Mouse (Mus musculus) stomach, postnatal 0 days (tissue): ENCODE data around the gene Pcgf2. TPM values are rescaled to one million over a fixed set of nuclear protein-coding genes. Genes with fewer than 3 reads are reported as not detected.
"Not testable (repeated sequence)": the region's sequence is repeated elsewhere in the genome, so short reads cannot be mapped to it uniquely, and the experiment has no call there.

Experiments used
- ATAC-seq: fragments of 200-750 bp; cut with Nextera tagmentation; 2 replicates; pipeline ENCODE4 v1.8.0; 2017; ENCODE audit not compliant: low FRiP score, low TSS enrichment
- DNase-seq: peaks from one replicate; pipeline ENCODE4 v3.0.0-alpha.2; 2016; ENCODE audit warnings: low spot score
- H3K27ac ChIP-seq: fragments of 300-500 bp; sonication (generic); replicated peaks from 2 replicates; pipeline ENCODE4 v1.5.1; 2014; ENCODE audit warnings: mild to moderate bottlenecking, control low read depth
- H3K27me3 ChIP-seq: fragments of 300-500 bp; sonication (generic); 2 replicates; pipeline ENCODE4 v1.6.1; 2014; ENCODE audit warnings: low read length; ENCODE audit not compliant: control insufficient read depth, insufficient read depth
- H3K36me3 ChIP-seq: fragments of 300-500 bp; sonication (generic); 2 replicates; pipeline ENCODE4 v1.6.1; 2014; ENCODE audit warnings: low read length, mixed read lengths; ENCODE audit not compliant: control insufficient read depth, insufficient read depth
- H3K4me1 ChIP-seq: fragments of 300-500 bp; sonication (generic); replicated peaks from 2 replicates; pipeline ENCODE4 v1.6.1; 2014; ENCODE audit warnings: antibody characterized with exemption; ENCODE audit not compliant: control insufficient read depth, insufficient read depth
- H3K4me2 ChIP-seq: fragments of 300-500 bp; sonication (generic); replicated peaks from 2 replicates; pipeline ENCODE4 v1.6.1; 2014; ENCODE audit warnings: low read depth, mild to moderate bottlenecking, control low read depth, moderate library complexity
- H3K4me3 ChIP-seq: fragments of 300-500 bp; sonication (generic); 2 replicates; pipeline ENCODE4 v1.5.1; 2014; ENCODE audit warnings: low read depth, low read length, control low read depth
- H3K9ac ChIP-seq: fragments of 300-500 bp; sonication (generic); 2 replicates; pipeline ENCODE4 v1.6.1; 2014; ENCODE audit warnings: mild to moderate bottlenecking, low read length, control low read depth, mixed read lengths
- H3K9me3 ChIP-seq: fragments of 300-500 bp; sonication (generic); 2 replicates; pipeline ENCODE4 v1.6.1; 2016; ENCODE audit warnings: low read length; ENCODE audit not compliant: control insufficient read depth
- CTCF ChIP-seq: IDR thresholded peaks from 2 replicates; pipeline ENCODE4 v1.5.1; 2016; ENCODE audit warnings: antibody characterized with exemption, low read depth, mild to moderate bottlenecking, moderate library complexity
- EP300 ChIP-seq: optimal IDR thresholded peaks from 2 replicates; pipeline ENCODE3; 2016; ENCODE audit warnings: antibody characterized with exemption
- WGBS: fragments of 180-500 bp; shearing (Covaris S2); extraction: QIAGEN DNeasy Blood & Tissue Kit; methylation state at CpG from one replicate; pipeline ENCODE4 v1.1.7; 2014; 5-methylcytosine and 5-hydroxymethylcytosine counted together
- polyA plus RNA-seq: library from polyadenylated mRNA; unstranded; fragments of >200 nt; fragmentation: Nextera tagmentation; extraction: Ambion mirVana; gene quantifications from 2 replicates; pipeline ENCODE4 v1.2.1, GENCODE M21; 2015

Gene Pcgf2
- polyA plus RNA-seq, 1 experiment from 2014 or later: 6.6 TPM

DNA sequence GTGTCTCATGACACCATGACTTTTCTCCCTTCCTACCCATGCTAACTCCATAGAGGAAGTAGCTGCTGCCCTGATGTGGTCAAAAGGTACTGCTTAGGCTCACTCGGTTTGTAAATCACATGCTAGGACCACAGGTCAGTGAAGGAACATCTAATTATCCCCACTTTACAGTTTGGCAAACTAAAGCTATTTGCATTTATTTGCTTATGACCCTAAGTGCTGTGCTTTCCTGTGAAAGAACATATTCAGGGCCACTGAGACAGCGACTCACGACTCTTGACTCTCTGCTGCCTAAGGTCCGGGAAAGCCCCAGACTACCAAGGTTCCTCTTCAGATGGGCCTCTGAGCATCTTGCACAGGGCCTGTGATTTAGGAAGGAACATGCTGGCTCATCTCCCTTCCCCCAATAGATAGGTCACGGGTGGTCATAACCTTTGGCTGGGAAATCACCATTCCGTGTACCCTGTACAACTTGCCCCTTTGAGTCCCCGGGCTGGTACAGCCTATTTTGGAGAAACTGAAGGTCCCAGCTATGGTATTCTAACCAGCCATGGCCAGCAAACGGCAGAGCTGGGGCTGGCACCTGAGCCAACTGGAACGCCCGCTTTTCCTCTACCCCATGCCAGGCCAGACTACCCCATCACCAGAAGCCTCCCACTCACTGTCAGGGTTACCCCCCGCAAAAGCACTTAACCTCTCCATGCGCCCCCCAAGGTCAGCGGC, 40.9 kb downstream of the Pcgf2 start:
- Histone ChIP-seq H3K4me1 (0 out of 2 replicates have a peak, but pooled peaks cover 11% of the 10 kb centered on the region), H3K36me3 (no peaks in the 10 kb centered on the region), H3K9ac (peak overlapping the region; percentile 89), H3K9me3 (no peaks in the 10 kb centered on the region), H3K27ac (peak overlapping the region; percentile 91), H3K4me3 (peak overlapping the region; percentile 79), H3K27me3 (no peaks in the 10 kb centered on the region), H3K4me2 (peak overlapping the region; percentile 89)
- TF ChIP-seq CTCF (no peak), EP300 (no peak)
- WGBS: 7% methylated on average over 13 of the region's 13 CpGs
- DNase-seq (no peak), ATAC-seq (no peak)

- Histone ChIP-seq H3K9me3 (no peaks in the 10 kb centered on the region), H3K27ac (peak overlapping the region; percentile 91; the same call in 1 of the 2 replicates), H3K4me3 (peak overlapping the region; percentile 2; the same call in 1 of the 2 replicates), H3K27me3 (no peaks in the 10 kb centered on the region), H3K9ac (peak overlapping the region; percentile 89; the same call in 1 of the 2 replicates), H3K36me3 (no peaks in the 10 kb centered on the region), H3K4me1 (0 out of 2 replicates have a peak, but pooled peaks cover 11% of the 10 kb centered on the region), H3K4me2 (peak overlapping the region; percentile 89)
- TF ChIP-seq EP300 (no peak), CTCF (no peak)
- DNase-seq (no peak), ATAC-seq (no peak)
- 51% methylated on average over 11 of the region's 11 CpGs for WGBS
Observed at GRCm38 (mm10) chr11:97658751-97659266, 41.5 kb downstream of the Pcgf2 start.

- H3K36me3 ChIP-seq, H3K27me3 ChIP-seq, ATAC-seq, H3K4me2 ChIP-seq, DNase-seq, H3K9ac ChIP-seq, H3K27ac ChIP-seq, H3K4me3 ChIP-seq, H3K9me3 ChIP-seq: not testable (repeated sequence)
- WGBS: 87% methylated on average over 6 of the region's 6 CpGs
- 0 out of 2 replicates have a peak, but pooled peaks cover 11% of the 10 kb centered on the region for H3K4me1 ChIP-seq
Observed at GRCm38 (mm10) chr11:97657967-97658366, 42.3 kb downstream of the Pcgf2 start.

GRCm38 (mm10) chr11:97657184-97657945, 42.9 kb downstream of the Pcgf2 start:
- H3K27me3 ChIP-seq: no peaks in the 10 kb centered on the region
- H3K4me2 ChIP-seq: no peak overlapping the region
- H3K4me3 ChIP-seq: no peak overlapping the region
- 46% methylated on average over 3 of the region's 6 CpGs for WGBS
- no peaks in the 10 kb centered on the region for H3K9me3 ChIP-seq
- no peaks in the 10 kb centered on the region for H3K36me3 ChIP-seq
- DNase-seq (no peak), ATAC-seq (no peak)
- TF ChIP-seq EP300 (no peak), CTCF (no peak)
- H3K9ac ChIP-seq: no peak overlapping the region
- H3K27ac ChIP-seq: no peak overlapping the region
- 0 out of 2 replicates have a peak, but pooled peaks cover 11% of the 10 kb centered on the region for H3K4me1 ChIP-seq

DNA sequence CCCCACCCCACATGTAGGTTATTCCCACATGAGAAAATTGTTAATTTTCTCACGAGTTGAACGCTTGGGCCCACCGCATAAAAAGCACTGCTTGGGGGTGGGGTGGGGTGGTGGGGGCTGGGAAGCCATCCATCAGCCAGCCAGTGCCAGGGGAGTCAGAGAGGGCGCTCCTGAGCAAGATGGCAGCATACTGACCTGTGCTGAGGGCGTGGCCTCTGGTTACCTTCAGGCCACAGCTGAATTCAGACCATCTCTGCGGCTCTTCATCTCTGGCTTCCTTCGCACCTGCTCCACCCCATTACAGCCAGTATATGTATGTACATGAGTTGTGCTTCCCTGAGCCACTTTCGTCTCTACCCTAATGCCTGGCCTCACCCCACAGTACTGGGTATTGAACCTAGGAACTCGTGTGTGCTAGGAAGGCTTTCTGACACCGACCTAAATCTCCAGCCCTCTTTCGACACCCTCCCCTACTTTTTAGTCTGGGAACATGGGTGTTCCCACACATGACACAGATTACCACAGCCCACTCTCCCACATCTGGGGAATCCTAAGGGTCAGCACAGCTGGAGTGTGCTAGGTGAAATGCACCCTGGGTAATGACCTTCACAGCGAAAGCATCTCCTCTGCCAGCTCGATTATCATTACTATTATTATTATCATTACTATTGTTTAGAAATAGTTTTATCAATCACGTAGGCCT, 43.9 kb downstream of the Pcgf2 start:
- 75% methylated on average over 14 of the region's 14 CpGs for WGBS
- H3K4me1 ChIP-seq: 0 out of 2 replicates have a peak, but pooled peaks cover 8% of the 10 kb centered on the region
- H3K4me3 ChIP-seq: no peak overlapping the region
- H3K36me3 ChIP-seq: no peaks in the 10 kb centered on the region
- no peaks in the 10 kb centered on the region for H3K9me3 ChIP-seq
- no peaks in the 10 kb centered on the region for H3K27me3 ChIP-seq
- no peak for TF ChIP-seq CTCF
- no peak for TF ChIP-seq EP300
- H3K27ac ChIP-seq: no peak overlapping the region
- DNase-seq (no peak), ATAC-seq (no peak)
- H3K9ac ChIP-seq: no peak overlapping the region
- H3K4me2 ChIP-seq: no peak overlapping the region
